In genomic region chr4:68906417-68907210, GRCm38 (mm10) we compare ENCODE assay signal across 9 mouse cellular contexts. TPM values are rescaled to one million over a fixed set of nuclear protein-coding genes. Genes with fewer than 3 reads are reported as not detected.
DNase-seq lines count a peak whose midpoint lies in the region; ATAC-seq lines count a peak whose summit lies in the region.
"Had no signal": no experiment of that assay in that cellular context is flagged by ENCODE, and none has a peak within 500 bp of the region (broad histone marks: within the 10 kb centered on the region; RNA-seq: fewer than 3 reads in every experiment).

No protein-coding gene starts in this region.

- H3K4me3 ChIP-seq in embryonic facial prominence, embryonic 14.5 days (ENCODE audit: low read depth, low read length): no peak overlapping the region
- H3K4me3 ChIP-seq in embryonic facial prominence, embryonic 10.5 days: no peak overlapping the region

- H3K4me2 ChIP-seq in embryonic facial prominence, embryonic 14.5 days (ENCODE audit: low read depth, low read length): peak overlapping the region; percentile 10; the same call in 1 of the 2 replicates

- H3K36me3 ChIP-seq in embryonic facial prominence, embryonic 14.5 days (ENCODE audit: control insufficient read depth, insufficient read depth, low read length): no peaks in the 10 kb centered on the region
- H3K36me3 ChIP-seq in embryonic facial prominence, embryonic 10.5 days (replicated peaks): no peaks in the 10 kb centered on the region

- H3K4me1 ChIP-seq in embryonic facial prominence, embryonic 14.5 days (ENCODE audit: control insufficient read depth, insufficient read depth, low read length): no peaks in the 10 kb centered on the region
- no peaks in the 10 kb centered on the region for H3K4me1 ChIP-seq in embryonic facial prominence, embryonic 10.5 days

- peak; percentile 29 for DNase-seq in embryonic facial prominence, embryonic 14.5 days (ENCODE audit: low spot score)
- DNase-seq in embryonic facial prominence, embryonic 10.5 days (ENCODE audit: low spot score): no peak
- DNase-seq in urinary bladder, postnatal 14 days (ENCODE audit: low spot score): peak; percentile 3
- DNase-seq in urinary bladder, postnatal 10 days (ENCODE audit: low spot score): no peak
- peak; percentile 3 to 13 for DNase-seq in lung, adult 18-20 months
- DNase-seq in right cerebral cortex, postnatal 36 days (ENCODE audit: low spot score in 2 of 2): peak; percentile 73 to 79
- no peak for DNase-seq in gastrocnemius, adult 8-10 months (ENCODE audit: low spot score in 2 of 2)
- no peak for DNase-seq in adrenal gland, adult 8-10 months

- H3K9me3 ChIP-seq in embryonic facial prominence, embryonic 14.5 days (ENCODE audit: control insufficient read depth, low read length): no peaks in the 10 kb centered on the region
- no peaks in the 10 kb centered on the region for H3K9me3 ChIP-seq in embryonic facial prominence, embryonic 10.5 days

- no peaks in the 10 kb centered on the region for H3K27me3 ChIP-seq in embryonic facial prominence, embryonic 14.5 days (replicated peaks; ENCODE audit: control insufficient read depth, insufficient read depth, low read length)
- H3K27me3 ChIP-seq in embryonic facial prominence, embryonic 10.5 days (replicated peaks; ENCODE audit: low read depth, poor library complexity, severe bottlenecking): no peaks in the 10 kb centered on the region

- ATAC-seq in embryonic facial prominence, embryonic 14.5 days (ENCODE audit: low read depth): no peak

- WGBS in embryonic facial prominence, embryonic 14.5 days: 59% methylated on average over 11 of the region's 11 CpGs
- WGBS in embryonic facial prominence, embryonic 10.5 days: 81% methylated on average over 11 of the region's 11 CpGs

- H3K9ac ChIP-seq in embryonic facial prominence, embryonic 14.5 days (ENCODE audit: low read depth, low read length): no peak overlapping the region

- no peak overlapping the region for H3K27ac ChIP-seq in embryonic facial prominence, embryonic 14.5 days (replicated peaks; ENCODE audit: low read depth, low read length)
- no peak overlapping the region for H3K27ac ChIP-seq in embryonic facial prominence, embryonic 10.5 days (replicated peaks)
- H3K27ac ChIP-seq: kidney, postnatal 0 days had no signal

RNA-seq across cellular contexts. Expression of gene Brinp1, which starts 47.6 kb away (rescaled TPM):
- 13.2 and 16.4 TPM in 2 replicates for polyA plus RNA-seq in embryonic facial prominence, embryonic 14.5 days (2014; fragmentation: Nextera tagmentation; extraction: Ambion mirVana)
- 1.3 and 2.7 TPM in 2 replicates for polyA plus RNA-seq in embryonic facial prominence, embryonic 10.5 days (2016; fragmentation: Nextera tagmentation; extraction: Ambion mirVana)
- under 1 TPM in 1 of 4 experiments, not detected in 3; 0.10 TPM for total RNA-seq in gastrocnemius, adult 8-10 months (2022)
- total RNA-seq in adrenal gland, adult 8-10 months (2022): 1 to 10 TPM; 2.3 to 2.7 (median 2.4) TPM

Comparison
In these comparisons a context has a peak if more than half of its experiments do, and no peak if none do; other contexts are left out.
1. DNase-seq: peak in embryonic facial prominence, embryonic 14.5 days (single experiment), urinary bladder, postnatal 14 days (single experiment), lung, adult 18-20 months (2 of 2) and right cerebral cortex, postnatal 36 days (2 of 2); none in embryonic facial prominence, embryonic 10.5 days (single experiment), urinary bladder, postnatal 10 days (single experiment), gastrocnemius, adult 8-10 months (0 of 2) and adrenal gland, adult 8-10 months (single experiment).